Mouse (Mus musculus): ENCODE results near the gene Gad2. TPM values are rescaled to one million over a fixed set of nuclear protein-coding genes. Genes with fewer than 3 reads are reported as not detected.

Gene Gad2
- polyA plus RNA-seq, 1 experiment from 2014 or later, result 0.03 TPM

Small RNAs within 50 kb of the gene (microRNA-seq; reads per million reads assigned to microRNA genes)
- gene Gm23636, result not detected
- gene Mir3967, result not detected

Other genes with a start within 250 kb of the Gad2 start
- gene Apbb1ip, start 151.9 kb downstream of the Gad2 start, polyA plus RNA-seq (2016; fragmentation: Nextera tagmentation; extraction: Ambion mirVana), result 0.33 and 0.39 TPM in 2 replicates